Mouse (Mus musculus) midbrain, embryonic 14.5 days (tissue): ENCODE measurements around the gene Mapk12. TPM values are rescaled to one million over a fixed set of nuclear protein-coding genes. Genes with fewer than 3 reads are reported as not detected.

Source experiments
- ATAC-seq: fragments of 200-750 bp; cut with Nextera tagmentation; 2 replicates; pipeline ENCODE4 v1.8.0; 2017; ENCODE audit warnings: moderate number of reproducible peaks, moderate library complexity; ENCODE audit not compliant: low FRiP score, low TSS enrichment
- DNase-seq: peaks from one replicate; pipeline ENCODE4 v3.0.0-alpha.2; 2015
- H3K27ac ChIP-seq: fragments of 300-500 bp; sonication (generic); replicated peaks from 2 replicates; pipeline ENCODE4 v1.5.1; 2014; ENCODE audit warnings: mild to moderate bottlenecking, low read depth, low read length, moderate library complexity
- H3K27me3 ChIP-seq: fragments of 300-500 bp; sonication (generic); 2 replicates; pipeline ENCODE4 v1.6.1; 2014; ENCODE audit warnings: low read length, control low read depth, mixed read lengths; ENCODE audit not compliant: control insufficient read depth, insufficient read depth
- H3K36me3 ChIP-seq: fragments of 300-500 bp; sonication (generic); 2 replicates; pipeline ENCODE4 v1.6.1; 2014; ENCODE audit warnings: low read length, control low read depth; ENCODE audit not compliant: control insufficient read depth, insufficient read depth
- H3K4me1 ChIP-seq: fragments of 300-500 bp; sonication (generic); 2 replicates; pipeline ENCODE4 v1.6.1; 2014; ENCODE audit warnings: mild to moderate bottlenecking, antibody characterized with exemption, low read length, control low read depth; ENCODE audit not compliant: control insufficient read depth, insufficient read depth
- H3K4me2 ChIP-seq: fragments of 300-500 bp; sonication (generic); 2 replicates; pipeline ENCODE4 v1.6.1; 2014; ENCODE audit warnings: mild to moderate bottlenecking, low read length, moderate library complexity
- H3K4me3 ChIP-seq: fragments of 300-500 bp; sonication (generic); replicated peaks from 2 replicates; pipeline ENCODE4 v1.5.1; 2014; ENCODE audit warnings: low read depth, low read length
- H3K9ac ChIP-seq: fragments of 300-500 bp; sonication (generic); replicated peaks from 2 replicates; pipeline ENCODE4 v1.6.1; 2014; ENCODE audit warnings: mild to moderate bottlenecking, low read length, moderate library complexity
- H3K9me3 ChIP-seq: fragments of 300-500 bp; sonication (generic); 2 replicates; pipeline ENCODE4 v1.6.1; 2016; ENCODE audit warnings: low read length, control low read depth, mixed read lengths; ENCODE audit not compliant: control insufficient read depth
- WGBS: fragments of 180-500 bp; shearing (Covaris S2); extraction: QIAGEN DNeasy Blood & Tissue Kit; methylation state at CpG from one replicate; pipeline ENCODE4 v1.1.7; 2014; 5-methylcytosine and 5-hydroxymethylcytosine counted together
- microRNA-seq: library from miRNA; unstranded; fragments of <30 nt; microRNA quantifications from one replicate; pipeline ENCODE4, GENCODE M21; 2016
- polyA plus RNA-seq: library from polyadenylated mRNA; unstranded; fragments of >200 nt; fragmentation: Nextera tagmentation; extraction: Ambion mirVana; gene quantifications from 2 replicates; pipeline ENCODE4 v1.2.1, GENCODE M21; 2014

The Mapk12 gene
- polyA plus RNA-seq, 1 experiment from 2014 or later, result 4.1 TPM

- H3K9me3 ChIP-seq, result no peaks in the 10 kb centered on the region
- DNase-seq, result peak; percentile 95
- H3K27me3 ChIP-seq, result no peaks in the 10 kb centered on the region
- H3K36me3 ChIP-seq, result peaks cover 57% of the 10 kb centered on the region
- peaks cover 16% of the 10 kb centered on the region for H3K4me1 ChIP-seq
- H3K9ac ChIP-seq, result peak within 1 kb of the TSS; percentile 90
- 2% methylated on average over 38 of the region's 38 CpGs for WGBS
- H3K4me3 ChIP-seq, result peak within 1 kb of the TSS; percentile 91
- peak within 1 kb of the TSS; percentile 89 for H3K27ac ChIP-seq
- ATAC-seq, result peak; percentile 94
- peak within 1 kb of the TSS; percentile 94 for H3K4me2 ChIP-seq
Observed at GRCm38 (mm10) chr15:89088607-89089247, 51.8 kb downstream of the Mapk12 start, which contains the start of gene Selenoo. Gene Selenoo (plus strand): TSS chr15:89089084.

- H3K4me1 ChIP-seq, result peaks cover 10% of the 10 kb centered on the region
- no peak overlapping the region for H3K9ac ChIP-seq
- H3K27me3 ChIP-seq, result no peaks in the 10 kb centered on the region
- DNase-seq (no peak), ATAC-seq (no peak)
- no peak overlapping the region for H3K4me2 ChIP-seq
- WGBS, result 92% methylated on average over 2 of the region's 2 CpGs
- no peak overlapping the region for H3K4me3 ChIP-seq
- H3K27ac ChIP-seq, result no peak overlapping the region
- no peaks in the 10 kb centered on the region for H3K9me3 ChIP-seq
- peaks cover 65% of the 10 kb centered on the region for H3K36me3 ChIP-seq
Observed at GRCm38 (mm10) chr15:89084826-89085225, 55.7 kb downstream of the Mapk12 start.

- Histone ChIP-seq H3K4me3 (no peak overlapping the region), H3K9ac (no peak overlapping the region), H3K27me3 (no peaks in the 10 kb centered on the region), H3K27ac (no peak overlapping the region), H3K36me3 (peaks cover 69% of the 10 kb centered on the region), H3K4me1 (peaks cover 8% of the 10 kb centered on the region; the same call in 1 of the 2 replicates), H3K4me2 (no peak overlapping the region), H3K9me3 (no peaks in the 10 kb centered on the region)
- WGBS, result 96% methylated on average over 1 of the region's 1 CpGs
- ATAC-seq (no peak), DNase-seq (no peak)
Observed at GRCm38 (mm10) chr15:89083906-89084305, 56.6 kb downstream of the Mapk12 start.

Small RNA genes within 50 kb of the gene (microRNA-seq; reads per million reads assigned to microRNA genes)
- 7.8 reads per million, percentile 32 among the genes with 10 or more reads in this experiment for gene Mir6958
- 1.0 reads per million for gene Mir7118

Other genes starting within 250 kb of the Mapk12 start
- not detected in 2 replicates for gene Ttll8, start 186.3 kb downstream of the Mapk12 start, polyA plus RNA-seq
- 6.4 and 7.6 TPM in 2 replicates for gene Mlc1, start 161.7 kb downstream of the Mapk12 start, polyA plus RNA-seq
- not detected in 2 replicates for gene Mov10l1, start 157.8 kb downstream of the Mapk12 start, polyA plus RNA-seq
- 6.6 and 7.9 TPM in 2 replicates for gene Panx2, start 81.0 kb downstream of the Mapk12 start, polyA plus RNA-seq
- 38.7 and 39.7 TPM in 2 replicates for gene Trabd, start 65.6 kb downstream of the Mapk12 start, polyA plus RNA-seq
- gene Selenoo, start 51.6 kb downstream of the Mapk12 start, polyA plus RNA-seq, result 23.8 and 23.9 TPM in 2 replicates
- gene Tubgcp6, start 17.6 kb downstream of the Mapk12 start, polyA plus RNA-seq, result 18.0 and 18.2 TPM in 2 replicates
- gene Hdac10, start 12.0 kb downstream of the Mapk12 start, polyA plus RNA-seq, result 18.2 and 20.3 TPM in 2 replicates
- 23.7 and 27.9 TPM in 2 replicates for gene Mapk11, start 8.9 kb upstream of the Mapk12 start, polyA plus RNA-seq
- gene Plxnb2, start 40.1 kb upstream of the Mapk12 start, polyA plus RNA-seq, result 86.4 and 107 TPM in 2 replicates
- gene Dennd6b, start 55.8 kb upstream of the Mapk12 start, polyA plus RNA-seq, result 85.2 and 117 TPM in 2 replicates
- gene Ppp6r2, start 70.8 kb upstream of the Mapk12 start, polyA plus RNA-seq, result 88.6 and 90.0 TPM in 2 replicates
- 103 and 109 TPM in 2 replicates for gene Sbf1, start 174.6 kb upstream of the Mapk12 start, polyA plus RNA-seq
- not detected in 2 replicates for gene Adm2, start 182.0 kb upstream of the Mapk12 start, polyA plus RNA-seq
- not detected in 2 replicates for gene Miox, start 193.7 kb upstream of the Mapk12 start, polyA plus RNA-seq
- 18.3 and 23.9 TPM in 2 replicates for gene Lmf2, start 215.0 kb upstream of the Mapk12 start, polyA plus RNA-seq
- gene Ncaph2, start 215.0 kb upstream of the Mapk12 start, polyA plus RNA-seq, result 106 and 111 TPM in 2 replicates
- gene Sco2, start 233.1 kb upstream of the Mapk12 start, polyA plus RNA-seq, result 12.2 and 20.7 TPM in 2 replicates
- gene Tymp, start 236.3 kb upstream of the Mapk12 start, polyA plus RNA-seq, result 2.7 and 3.0 TPM in 2 replicates
- gene Odf3b, start 238.6 kb upstream of the Mapk12 start, polyA plus RNA-seq, result 0.74 and 0.82 TPM in 2 replicates
- gene Klhdc7b, start 244.2 kb upstream of the Mapk12 start, polyA plus RNA-seq, result 0.08 TPM in 1 of 2 replicates, not detected in the other